Mouse (Mus musculus): ENCODE measurements around the gene Vav2. TPM values are rescaled to one million over a fixed set of nuclear protein-coding genes. Genes with fewer than 3 reads are reported as not detected.

Vav2 gene
- 8.7 and 8.8 TPM in 2 replicates for polyA plus RNA-seq (2015; fragmentation: Nextera tagmentation; extraction: Ambion mirVana)

GRCm38 (mm10) chr2:27426855-27427457 is at the start of gene Vav2:
TSS of gene Vav2 (minus strand) at chr2:27427033.
- peak within 1 kb of the TSS; percentile 95 for H3K9ac ChIP-seq
- H3K36me3 ChIP-seq (ENCODE audit: poor library complexity, severe bottlenecking) = no peaks in the 10 kb centered on the region
- ATAC-seq = peak; percentile 89
- peak within 1 kb of the TSS; percentile 90 for H3K4me3 ChIP-seq
- peaks cover 49% of the 10 kb centered on the region for H3K4me1 ChIP-seq
- peak within 1 kb of the TSS; percentile 97 for H3K4me2 ChIP-seq
- peak within 1 kb of the TSS; percentile 80 for H3K27ac ChIP-seq
- H3K27me3 ChIP-seq = no peaks in the 10 kb centered on the region
- no peaks in the 10 kb centered on the region for H3K9me3 ChIP-seq (replicated peaks)
- under 1% methylated on average over 58 of the region's 58 CpGs for WGBS

- peak overlapping the region; percentile 98 for H3K27ac ChIP-seq
- peak overlapping the region; percentile 97 for H3K4me2 ChIP-seq
- H3K4me3 ChIP-seq = peak overlapping the region; percentile 99
- ATAC-seq = peak; percentile 99
- H3K4me1 ChIP-seq = peaks cover 47% of the 10 kb centered on the region
- H3K9ac ChIP-seq = peak overlapping the region; percentile 98
- H3K36me3 ChIP-seq (ENCODE audit: poor library complexity, severe bottlenecking) = peaks cover 13% of the 10 kb centered on the region; the same call in 1 of the 2 replicates
- under 1% methylated on average over 82 of the region's 96 CpGs for WGBS
- no peaks in the 10 kb centered on the region for H3K27me3 ChIP-seq
- H3K9me3 ChIP-seq (replicated peaks) = no peaks in the 10 kb centered on the region
Measured at GRCm38 (mm10) chr2:27475495-27476302, 48.9 kb upstream of the Vav2 start.

GRCm38 (mm10) chr2:27474621-27475484 is 48.0 kb upstream of the Vav2 start:
- peaks cover 13% of the 10 kb centered on the region; the same call in 1 of the 2 replicates for H3K36me3 ChIP-seq (ENCODE audit: poor library complexity, severe bottlenecking)
- H3K27me3 ChIP-seq = no peaks in the 10 kb centered on the region
- peaks cover 56% of the 10 kb centered on the region for H3K4me1 ChIP-seq
- WGBS = under 1% methylated on average over 84 of the region's 84 CpGs
- peak; percentile 62 for ATAC-seq
- H3K27ac ChIP-seq = peak overlapping the region; percentile 98
- H3K4me2 ChIP-seq = peak overlapping the region; percentile 97
- H3K9ac ChIP-seq = peak overlapping the region; percentile 98
- no peaks in the 10 kb centered on the region for H3K9me3 ChIP-seq (replicated peaks)
- peak overlapping the region; percentile 99 for H3K4me3 ChIP-seq

GRCm38 (mm10) chr2:27473911-27474310 is 47.1 kb upstream of the Vav2 start:
- WGBS = 27% methylated on average over 4 of the region's 4 CpGs
- Histone ChIP-seq H3K27me3 (no peaks in the 10 kb centered on the region), H3K27ac (no peak overlapping the region), H3K4me3 (peak overlapping the region; percentile 99), H3K9ac (peak overlapping the region; percentile 98), H3K4me2 (peak overlapping the region; percentile 97), H3K9me3 (replicated peaks) (no peaks in the 10 kb centered on the region), H3K4me1 (peaks cover 63% of the 10 kb centered on the region), H3K36me3 (ENCODE audit: poor library complexity, severe bottlenecking) (peaks cover 18% of the 10 kb centered on the region; the same call in 1 of the 2 replicates)
- no peak for ATAC-seq

GRCm38 (mm10) chr2:27473061-27473765 is 46.4 kb upstream of the Vav2 start:
- Histone ChIP-seq H3K4me1 (peaks cover 66% of the 10 kb centered on the region), H3K36me3 (ENCODE audit: poor library complexity, severe bottlenecking) (peaks cover 24% of the 10 kb centered on the region), H3K4me2 (peak overlapping the region; percentile 97), H3K4me3 (peak overlapping the region; percentile 99), H3K9me3 (replicated peaks) (no peaks in the 10 kb centered on the region), H3K9ac (peak overlapping the region; percentile 98), H3K27me3 (no peaks in the 10 kb centered on the region), H3K27ac (no peak overlapping the region)
- 78% methylated on average over 7 of the region's 7 CpGs for WGBS
- ATAC-seq = no peak

GRCm38 (mm10) chr2:27471170-27471584 is 44.3 kb upstream of the Vav2 start:
- H3K4me1 ChIP-seq = peaks cover 58% of the 10 kb centered on the region
- no peaks in the 10 kb centered on the region for H3K9me3 ChIP-seq (replicated peaks)
- H3K36me3 ChIP-seq (ENCODE audit: poor library complexity, severe bottlenecking) = peaks cover 37% of the 10 kb centered on the region
- no peak overlapping the region for H3K4me3 ChIP-seq
- H3K27me3 ChIP-seq = no peaks in the 10 kb centered on the region
- H3K4me2 ChIP-seq = no peak overlapping the region
- ATAC-seq = no peak
- no peak overlapping the region for H3K27ac ChIP-seq
- H3K9ac ChIP-seq = no peak overlapping the region

GRCm38 (mm10) chr2:27470535-27470934 is 43.7 kb upstream of the Vav2 start:
- no peak for ATAC-seq
- H3K9me3 ChIP-seq (replicated peaks) = no peaks in the 10 kb centered on the region
- no peak overlapping the region for H3K4me3 ChIP-seq
- no peaks in the 10 kb centered on the region for H3K27me3 ChIP-seq
- H3K36me3 ChIP-seq (ENCODE audit: poor library complexity, severe bottlenecking) = peaks cover 44% of the 10 kb centered on the region
- no peak overlapping the region for H3K9ac ChIP-seq
- no peak overlapping the region for H3K4me2 ChIP-seq
- WGBS = 86% methylated on average over 2 of the region's 2 CpGs
- H3K4me1 ChIP-seq = peaks cover 57% of the 10 kb centered on the region
- no peak overlapping the region for H3K27ac ChIP-seq

- Histone ChIP-seq H3K4me3 (no peak overlapping the region), H3K4me2 (no peak overlapping the region), H3K9me3 (replicated peaks) (no peaks in the 10 kb centered on the region), H3K4me1 (peaks cover 57% of the 10 kb centered on the region), H3K9ac (no peak overlapping the region), H3K27ac (no peak overlapping the region), H3K36me3 (ENCODE audit: poor library complexity, severe bottlenecking) (peaks cover 45% of the 10 kb centered on the region), H3K27me3 (no peaks in the 10 kb centered on the region)
- WGBS = 74% methylated on average over 3 of the region's 3 CpGs
- ATAC-seq = no peak
Measured at GRCm38 (mm10) chr2:27469991-27470355, 43.1 kb upstream of the Vav2 start.

GRCm38 (mm10) chr2:27469292-27469990 is 42.6 kb upstream of the Vav2 start:
- H3K36me3 ChIP-seq (ENCODE audit: poor library complexity, severe bottlenecking) = peaks cover 50% of the 10 kb centered on the region
- no peak overlapping the region for H3K27ac ChIP-seq
- WGBS = 71% methylated on average over 4 of the region's 4 CpGs
- no peak overlapping the region for H3K9ac ChIP-seq
- peaks cover 56% of the 10 kb centered on the region for H3K4me1 ChIP-seq
- no peak overlapping the region for H3K4me2 ChIP-seq
- no peak overlapping the region for H3K4me3 ChIP-seq
- no peaks in the 10 kb centered on the region for H3K27me3 ChIP-seq
- H3K9me3 ChIP-seq (replicated peaks) = no peaks in the 10 kb centered on the region
- ATAC-seq = no peak

- ATAC-seq = no peak
- 90% methylated on average over 4 of the region's 4 CpGs for WGBS
Measured at GRCm38 (mm10) chr2:27462901-27463300, 36.1 kb upstream of the Vav2 start.

More at GRCm38 (mm10) chr2:27462901-27463300, 36.1 kb upstream of the Vav2 start:
- Histone ChIP-seq H3K36me3 (ENCODE audit: poor library complexity, severe bottlenecking) (peaks cover 88% of the 10 kb centered on the region), H3K27me3 (no peaks in the 10 kb centered on the region), H3K4me3 (no peak overlapping the region), H3K4me2 (no peak overlapping the region), H3K9ac (no peak overlapping the region), H3K9me3 (replicated peaks) (no peaks in the 10 kb centered on the region), H3K27ac (no peak overlapping the region), H3K4me1 (no peaks in the 10 kb centered on the region; the same call in 1 of the 2 replicates)

All from forebrain, embryonic 13.5 days (tissue).